Mouse (Mus musculus) CH12F3 (cell line): ENCODE results near the gene Ccdc54.

Source experiments
- in situ Hi-C: fragments of 300-500 bp; cut with MboI; formaldehyde crosslinking; loops from 2 replicates; pipeline ENCODE4 v1.14.3; 2020; ENCODE audit warnings: low sequenced_read_pairs

Ccdc54 gene

GRCm38 (mm10) chr16:50591054-50591453 is at the start of gene Ccdc54:
Gene Ccdc54, minus strand, starts transcription at chr16:50591154.
- in situ Hi-C loops: no loop called here

- in situ Hi-C loops: no loop called here
Observed at GRCm38 (mm10) chr16:50632585-50632984, 41.6 kb upstream of the Ccdc54 start.

- in situ Hi-C loops: no loop called here
Observed at GRCm38 (mm10) chr16:50615569-50615968, 24.6 kb upstream of the Ccdc54 start.

- in situ Hi-C loops: no loop called here
Observed at GRCm38 (mm10) chr16:50612944-50613343, 22.0 kb upstream of the Ccdc54 start.

GRCm38 (mm10) chr16:50610580-50610979 is 19.6 kb upstream of the Ccdc54 start:
- in situ Hi-C loops: no loop called here

- in situ Hi-C loops: no loop called here
Observed at GRCm38 (mm10) chr16:50607776-50608562, 17.0 kb upstream of the Ccdc54 start.

GRCm38 (mm10) chr16:50604826-50605225 is 13.9 kb upstream of the Ccdc54 start:
- in situ Hi-C loops: no loop called here

- in situ Hi-C loops: no loop called here
Observed at GRCm38 (mm10) chr16:50601947-50602346, 11.0 kb upstream of the Ccdc54 start.

- in situ Hi-C loops: no loop called here
Observed at GRCm38 (mm10) chr16:50600665-50601064, 9.7 kb upstream of the Ccdc54 start.

- in situ Hi-C loops: no loop called here
Observed at GRCm38 (mm10) chr16:50596679-50597078, 5.7 kb upstream of the Ccdc54 start.

GRCm38 (mm10) chr16:50596171-50596570 is 5.2 kb upstream of the Ccdc54 start:
- in situ Hi-C loops: no loop called here

GRCm38 (mm10) chr16:50594876-50595275 is 3.9 kb upstream of the Ccdc54 start:
- in situ Hi-C loops: no loop called here

- in situ Hi-C loops: no loop called here
Observed at GRCm38 (mm10) chr16:50593361-50593760, 2.4 kb upstream of the Ccdc54 start.

- in situ Hi-C loops: no loop called here
Observed at GRCm38 (mm10) chr16:50589574-50590151, 1.3 kb downstream of the Ccdc54 start.

GRCm38 (mm10) chr16:50588191-50588590 is 2.8 kb downstream of the Ccdc54 start:
- in situ Hi-C loops: no loop called here

- in situ Hi-C loops: no loop called here
Observed at GRCm38 (mm10) chr16:50587139-50587538, 3.8 kb downstream of the Ccdc54 start.

- in situ Hi-C loops: no loop called here
Observed at GRCm38 (mm10) chr16:50578361-50578760, 12.6 kb downstream of the Ccdc54 start.

GRCm38 (mm10) chr16:50572557-50572956 is 18.4 kb downstream of the Ccdc54 start:
- in situ Hi-C loops: no loop called here

- in situ Hi-C loops: no loop called here
Observed at GRCm38 (mm10) chr16:50559163-50559771, 31.7 kb downstream of the Ccdc54 start.

- in situ Hi-C loops: no loop called here
Observed at GRCm38 (mm10) chr16:50553828-50554227, 37.1 kb downstream of the Ccdc54 start.

GRCm38 (mm10) chr16:50551871-50552528 is 39.0 kb downstream of the Ccdc54 start:
- in situ Hi-C loops: no loop called here
